Mouse (Mus musculus) urinary bladder, postnatal 4 days (tissue): Measurements from ENCODE around the gene Ttll10.

ENCODE experiments used
- DNase-seq, 2 experiments: peaks; one replicate each; pipeline ENCODE4 v3.0.0; 2021 to 2022; ENCODE audit warnings: low spot score in 2 of 2

The Ttll10 gene

DNA sequence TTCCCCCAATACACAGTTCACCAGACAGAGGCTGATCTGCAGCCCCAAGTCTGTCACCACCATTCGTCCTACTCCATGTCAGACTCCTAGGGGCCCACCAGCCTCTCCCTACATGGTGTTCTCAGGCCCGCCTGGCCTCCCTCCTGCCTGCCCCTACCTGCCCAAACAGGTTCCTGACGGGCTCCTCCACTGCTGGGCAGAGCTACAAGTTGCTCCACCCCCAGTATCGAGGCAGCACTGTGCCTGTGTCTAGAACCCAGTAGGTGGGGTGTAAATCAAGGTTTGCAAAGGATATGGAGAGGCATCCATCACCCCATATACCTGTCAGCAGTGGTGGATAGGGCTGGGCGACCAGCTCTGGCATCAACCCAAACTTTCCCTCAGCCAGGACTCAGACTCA lies at the start of gene Ttll10:
Ttll10 (minus strand) TSS at position 154 of the 400 bp plus-strand sequence.
- DNase-seq = peak in 1 of 2 experiments; percentile 61

DNA sequence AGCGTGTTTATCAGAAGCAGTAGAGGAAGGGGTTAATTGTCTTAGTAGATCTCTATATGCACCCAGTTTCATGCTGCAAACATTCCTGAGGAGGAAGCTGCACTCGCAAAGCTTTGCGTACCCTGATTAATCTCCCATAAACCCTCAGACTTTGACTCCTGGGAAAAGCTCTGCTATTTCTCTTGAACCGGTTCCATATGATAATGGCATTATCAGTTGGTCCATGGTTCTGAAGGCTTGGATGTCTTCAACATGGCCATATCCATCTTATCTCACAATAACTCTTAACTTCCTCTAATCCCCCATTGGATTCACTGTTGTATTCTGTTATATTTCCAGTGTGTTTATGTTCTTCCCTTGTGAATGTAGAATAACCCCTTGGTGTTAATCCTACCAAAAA lies 44.1 kb upstream of the Ttll10 start:
- DNase-seq = no peak

DNA sequence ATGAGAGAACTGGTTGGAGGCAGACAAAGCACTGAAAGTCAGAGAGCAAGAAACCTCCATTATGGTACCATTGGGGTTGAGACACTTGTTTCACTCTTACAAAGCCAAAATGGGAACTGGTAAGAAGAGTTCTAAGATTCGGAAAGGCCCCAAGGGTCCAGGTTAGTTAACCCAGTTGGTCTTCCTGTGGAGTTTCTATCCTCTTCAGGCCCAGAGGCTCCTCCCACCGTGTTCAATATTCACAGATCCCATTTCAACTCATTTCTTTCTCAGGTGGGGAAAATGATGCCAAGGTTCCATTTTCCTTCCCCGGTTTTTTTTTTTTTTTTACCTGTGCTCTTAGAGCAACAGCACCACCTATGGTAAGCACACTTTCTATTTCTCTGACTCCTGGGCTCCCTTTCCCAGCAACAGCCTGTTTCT lies 42.3 kb upstream of the Ttll10 start:
- no peak for DNase-seq

DNA sequence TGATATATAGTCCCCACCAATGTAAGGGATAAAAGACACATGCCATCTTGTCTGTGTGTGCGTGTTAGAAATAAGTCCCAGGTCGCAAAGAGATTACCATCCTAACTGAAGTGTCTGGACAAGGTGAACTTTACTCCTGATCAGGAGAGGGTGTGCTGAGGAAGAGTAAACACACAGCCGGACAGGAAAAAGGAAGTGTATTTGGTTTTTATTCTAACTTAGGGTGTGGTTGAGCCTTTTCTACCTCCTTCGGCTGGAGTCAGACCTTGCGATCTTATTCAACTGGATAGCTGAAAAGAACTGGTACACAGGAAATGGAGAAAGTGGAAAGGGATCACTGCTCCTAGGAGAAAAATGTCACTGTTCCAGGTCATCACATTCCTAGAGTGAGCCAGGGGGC lies 41.3 kb upstream of the Ttll10 start:
- no peak for DNase-seq

DNA sequence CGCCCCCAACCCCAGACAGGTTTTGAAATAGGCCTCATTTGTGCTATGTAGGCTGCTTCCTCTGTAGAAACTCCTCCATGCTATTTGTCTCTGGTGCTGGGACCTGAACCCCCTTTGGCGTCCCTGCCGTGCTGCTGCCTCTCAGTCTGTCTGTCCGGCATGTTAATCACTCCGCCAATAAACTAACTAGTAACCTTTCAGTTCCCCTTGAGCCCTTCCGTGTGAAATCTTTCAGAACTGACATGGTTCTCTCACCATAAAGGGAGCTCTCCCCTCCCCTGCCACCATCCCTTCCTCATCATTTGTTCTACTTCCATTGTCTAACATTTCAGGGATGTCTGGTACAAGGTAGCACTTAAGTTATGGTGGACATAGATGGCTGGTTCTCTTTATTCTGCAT lies 40.2 kb upstream of the Ttll10 start:
- no peak for DNase-seq

DNA sequence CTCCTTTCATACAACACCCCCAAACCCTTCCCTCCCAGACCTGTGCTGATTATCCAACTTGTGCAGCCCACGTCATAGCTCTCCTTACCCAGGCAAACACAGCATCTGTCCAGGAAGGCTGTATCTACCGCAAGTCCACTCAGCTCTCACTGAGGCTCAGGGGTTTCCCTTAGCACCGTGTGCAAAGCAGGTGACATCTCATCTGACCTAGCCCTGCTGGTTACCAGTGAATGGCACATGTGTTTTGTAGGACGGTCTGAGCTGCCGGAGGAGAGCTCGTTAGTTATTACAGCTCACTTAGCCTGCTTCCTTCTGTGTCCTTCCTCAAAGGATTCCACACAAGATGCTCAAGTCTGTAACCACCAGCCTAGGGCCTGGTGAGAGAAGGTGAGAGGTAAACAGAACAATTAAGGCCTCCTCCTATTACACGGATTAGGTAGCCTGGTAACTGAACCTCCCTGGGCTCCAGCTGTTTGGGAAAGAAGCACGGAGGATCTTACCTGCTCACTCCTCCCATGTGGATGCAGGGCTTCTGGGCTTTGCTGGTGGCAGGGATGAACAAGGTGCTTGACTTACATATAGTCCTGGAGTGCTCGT lies 38.7 kb upstream of the Ttll10 start:
- DNase-seq = no peak

DNA sequence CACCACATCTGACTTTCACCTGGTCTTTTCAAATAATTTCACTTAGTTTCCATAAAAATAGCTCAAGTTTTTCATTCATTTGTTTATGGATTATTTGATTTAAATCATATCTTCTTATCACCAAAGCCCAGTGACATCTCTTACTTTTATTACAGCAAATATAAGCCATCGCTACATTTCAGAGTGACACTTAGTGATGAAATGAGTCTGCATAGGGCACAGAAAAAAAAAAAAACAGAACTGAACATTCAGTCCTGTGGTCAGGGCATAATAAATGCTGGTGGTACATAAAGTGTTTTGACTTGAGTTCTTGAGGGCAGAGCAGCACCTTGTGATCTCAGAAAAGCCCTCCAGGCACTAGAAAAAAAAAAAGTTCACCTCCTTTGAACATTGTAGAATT lies 37.0 kb upstream of the Ttll10 start:
- no peak for DNase-seq

DNA sequence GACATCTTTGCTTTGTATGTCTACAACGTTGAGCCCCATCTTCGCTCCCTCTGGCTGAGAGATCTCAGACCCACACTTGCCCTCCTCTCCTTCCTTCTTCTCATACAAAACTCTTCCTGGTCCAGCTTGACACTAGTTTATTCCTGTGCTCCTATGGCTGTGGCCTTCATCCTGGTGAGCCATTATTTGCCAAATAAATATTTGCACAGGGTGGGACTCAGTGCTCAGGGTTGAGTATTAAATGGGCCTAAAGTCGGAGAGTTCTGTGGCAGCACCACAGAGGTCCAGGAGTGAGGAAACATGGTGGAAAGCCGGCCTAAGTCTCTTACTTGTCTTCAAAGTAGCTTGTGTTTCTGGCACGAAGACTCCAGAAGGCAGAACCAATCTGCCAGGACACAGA lies 34.5 kb upstream of the Ttll10 start:
- DNase-seq = no peak

DNA sequence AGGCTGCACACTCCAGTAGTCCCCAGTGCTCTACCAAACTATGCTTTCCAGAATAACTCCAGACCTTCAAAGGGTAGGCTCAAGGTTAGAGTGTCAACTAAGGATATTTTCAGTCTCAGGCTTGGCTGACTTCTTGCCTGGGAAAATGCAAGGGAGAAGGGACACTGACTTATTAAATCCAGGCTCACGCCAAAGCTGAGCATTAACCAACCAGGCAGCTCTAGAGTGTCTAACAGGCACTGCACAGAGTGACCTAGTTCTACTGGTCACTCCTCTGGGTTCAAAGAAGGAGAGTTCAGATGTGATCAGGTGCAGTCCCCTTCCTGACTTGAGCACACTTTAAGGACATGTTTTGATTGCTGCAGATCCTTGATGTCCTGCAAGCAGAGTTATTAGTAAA lies 33.6 kb upstream of the Ttll10 start:
- no peak for DNase-seq

DNA sequence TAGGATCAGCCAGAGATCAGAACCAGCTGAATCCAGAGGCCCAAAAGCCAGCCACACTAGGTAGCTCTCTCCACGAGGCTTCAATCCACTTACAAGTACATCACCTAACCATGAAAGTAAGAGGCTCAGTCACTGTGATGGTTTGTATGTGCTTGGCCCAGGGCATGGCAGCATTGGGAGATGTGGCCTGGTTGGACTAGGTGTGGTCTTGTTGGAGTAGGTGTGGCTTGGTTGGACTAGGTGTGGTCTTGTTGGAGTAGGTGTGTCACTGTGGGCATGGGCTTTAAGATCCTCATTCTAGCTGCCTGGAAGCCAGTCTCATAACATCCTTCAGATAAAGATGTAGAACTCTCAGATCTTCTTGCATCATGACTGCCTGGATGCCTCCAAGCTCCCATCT lies 32.0 kb upstream of the Ttll10 start:
- DNase-seq = no peak

DNA sequence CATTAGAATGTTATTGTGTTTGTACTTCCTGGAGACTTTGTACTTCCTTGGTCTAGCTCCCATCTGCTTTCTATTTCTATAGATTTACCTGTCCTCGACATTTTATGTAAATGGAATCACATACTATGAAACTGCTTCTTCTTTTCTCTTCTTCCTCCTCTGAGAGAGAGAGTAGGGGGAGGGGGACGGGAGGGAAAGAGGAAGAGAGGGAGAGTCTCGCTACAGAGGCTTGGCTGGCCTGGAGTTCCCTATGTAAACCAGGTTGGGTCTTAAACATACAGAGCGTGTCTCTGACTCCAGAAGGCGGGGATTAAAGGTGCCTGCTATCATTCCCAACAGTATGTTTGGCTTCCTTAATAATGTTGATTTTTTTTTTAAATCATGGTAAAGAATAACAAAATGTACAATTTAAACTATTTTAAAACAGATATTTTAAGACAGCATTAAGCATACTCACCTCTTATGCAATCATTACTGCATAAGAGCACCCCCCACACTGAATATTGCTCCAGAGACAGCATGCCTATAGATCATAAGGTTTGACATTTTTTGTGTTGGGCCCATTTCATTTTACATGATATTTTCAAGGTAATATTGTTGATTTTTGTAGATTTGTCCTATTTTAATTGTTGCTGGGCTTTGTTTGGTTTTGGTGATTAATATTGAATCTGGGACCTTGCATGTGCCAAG lies 28.3 kb upstream of the Ttll10 start:
- no peak for DNase-seq

DNA sequence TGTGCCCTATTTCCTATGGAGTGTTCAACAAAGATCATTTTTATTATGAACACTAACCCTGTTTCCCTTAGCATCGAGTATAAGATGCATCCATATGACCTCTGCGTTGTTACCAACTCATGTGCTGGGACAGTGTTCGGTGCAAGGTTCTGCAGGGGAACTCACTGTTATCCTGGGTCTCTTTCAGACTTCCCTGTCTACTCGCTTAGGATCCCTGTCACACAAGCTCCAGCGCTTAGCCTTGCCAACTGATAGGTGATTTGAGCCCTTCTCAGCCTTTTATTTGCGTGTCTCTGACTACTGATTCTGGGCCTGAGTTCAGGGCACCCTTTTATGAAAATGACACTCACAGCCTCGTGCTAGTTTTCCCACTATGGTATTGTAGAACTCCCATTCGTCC lies 26.0 kb upstream of the Ttll10 start:
- no peak for DNase-seq

DNA sequence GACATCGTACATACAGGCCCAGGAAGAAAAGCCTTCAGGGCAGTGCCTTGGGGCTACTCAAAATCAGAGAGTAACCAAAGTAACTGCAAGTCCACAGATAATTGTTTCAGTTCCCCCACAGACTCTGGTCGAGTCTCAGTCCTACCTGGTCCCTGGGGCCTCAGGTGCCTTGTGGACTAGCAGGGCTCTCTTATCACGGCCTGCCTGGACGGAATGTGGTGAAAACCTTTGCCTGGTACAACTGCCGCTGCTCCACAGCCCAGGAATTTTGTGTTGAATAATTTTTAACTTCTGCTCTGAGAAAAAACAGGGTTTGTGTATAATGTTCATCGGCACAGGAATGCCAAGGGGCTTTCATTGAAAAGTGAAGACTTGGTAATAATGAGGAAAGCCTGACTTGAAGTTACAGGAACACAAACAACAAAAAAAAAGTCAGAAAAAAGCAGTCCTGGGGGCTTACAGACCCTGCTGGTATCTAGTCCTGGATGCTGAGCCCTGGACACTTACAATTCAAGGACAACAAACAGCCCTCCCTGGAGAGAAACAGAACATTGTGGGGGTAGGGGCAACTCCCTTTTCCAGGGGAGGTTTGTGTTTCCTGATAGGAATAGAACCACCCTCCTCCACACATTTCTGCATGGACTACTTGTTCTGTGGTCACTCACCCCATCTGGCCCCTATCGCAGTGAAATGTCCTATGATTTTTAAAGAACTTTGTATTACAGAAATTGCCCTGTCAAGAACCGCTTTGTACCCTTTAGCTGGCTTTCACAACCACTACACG lies 25.1 kb upstream of the Ttll10 start:
- DNase-seq = no peak

DNA sequence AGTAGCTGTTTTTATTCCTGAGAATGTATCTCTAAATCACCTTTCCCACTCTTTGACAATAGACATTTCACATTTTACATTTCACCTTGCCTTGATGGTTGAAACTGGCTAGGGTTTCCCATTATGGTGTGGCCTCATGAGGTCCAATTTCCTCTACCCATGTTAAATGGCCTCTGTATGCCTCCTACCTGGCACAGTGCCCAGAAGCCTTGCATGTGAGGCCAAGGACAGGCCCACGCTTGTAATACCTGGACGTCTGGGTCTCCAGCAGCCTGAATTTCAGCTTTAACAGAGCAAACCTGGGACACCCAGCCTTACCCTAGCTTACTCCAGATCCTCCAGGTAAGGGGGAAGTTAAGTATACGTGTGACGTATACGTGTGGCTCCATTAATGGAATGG lies 24.1 kb upstream of the Ttll10 start:
- DNase-seq = peak; percentile 60 to 75

DNA sequence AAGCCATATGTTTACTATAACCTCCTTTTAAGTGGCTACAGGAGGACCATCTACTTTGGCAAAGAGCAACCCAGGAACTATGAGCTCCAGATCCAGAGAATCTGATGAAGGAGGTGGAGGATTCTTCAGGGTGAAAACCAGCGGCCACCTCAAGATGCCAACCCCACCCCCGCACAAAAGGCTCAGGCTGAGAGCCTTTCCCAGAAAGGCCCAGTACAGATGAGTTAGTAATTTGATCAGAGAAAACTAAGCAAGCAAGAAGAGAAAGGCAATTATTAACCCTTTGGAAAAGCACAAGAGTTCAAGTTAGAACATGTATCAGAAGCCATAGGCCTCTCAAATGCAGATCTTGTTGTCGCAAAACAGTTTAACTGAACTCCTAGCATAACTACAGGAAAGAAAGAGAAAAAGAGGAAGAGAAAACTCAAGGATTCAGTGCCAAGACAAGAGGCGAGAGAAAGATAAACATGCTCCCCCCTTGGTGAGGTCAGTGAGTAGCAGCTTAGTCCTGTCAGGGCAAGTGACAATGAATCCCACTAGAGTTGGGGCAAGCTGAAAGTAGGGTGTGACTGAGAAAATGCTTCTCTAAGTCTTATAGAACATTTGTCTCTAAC lies 23.5 kb upstream of the Ttll10 start:
- DNase-seq = no peak

DNA sequence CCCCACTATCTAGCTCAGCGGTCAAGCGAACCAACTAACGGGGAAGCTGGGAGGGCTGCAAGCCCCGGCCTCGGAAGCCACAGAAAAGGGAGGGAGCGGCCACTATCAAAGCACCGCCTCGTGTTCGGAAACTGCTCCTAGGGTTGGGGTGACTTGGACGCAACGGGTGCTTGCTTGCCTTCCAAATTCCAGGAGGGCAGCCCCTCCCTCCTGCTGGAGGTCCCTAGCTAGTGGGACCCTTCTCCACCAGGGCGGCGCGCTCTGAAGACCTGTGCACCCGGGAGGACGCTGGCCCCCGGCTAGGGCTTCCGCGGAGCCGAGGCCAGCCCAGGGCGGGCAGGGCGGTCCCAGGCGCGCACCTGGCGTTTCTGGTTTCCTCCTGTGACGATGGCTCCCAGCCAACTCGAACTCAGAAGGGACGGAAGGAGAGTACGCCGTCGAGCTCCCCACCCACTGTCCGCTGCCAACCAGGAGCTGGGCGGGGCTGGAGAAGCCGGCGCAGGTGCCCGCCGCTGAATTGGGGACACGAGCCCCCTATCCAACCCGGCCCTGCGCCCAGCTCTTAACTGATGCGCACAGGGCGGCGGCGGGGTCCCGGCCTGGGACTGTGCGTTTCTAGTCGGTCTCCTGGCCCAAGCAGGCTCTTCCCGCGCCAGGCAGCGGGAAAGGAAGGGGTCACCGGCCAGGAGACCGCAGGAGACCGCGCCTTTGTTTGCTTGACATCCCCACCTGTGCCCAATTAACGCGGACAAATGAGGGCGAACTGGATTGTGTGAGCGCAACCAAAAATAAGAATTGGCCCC lies 18.5 kb upstream of the Ttll10 start:
- peak; percentile 62 to 75 for DNase-seq

DNA sequence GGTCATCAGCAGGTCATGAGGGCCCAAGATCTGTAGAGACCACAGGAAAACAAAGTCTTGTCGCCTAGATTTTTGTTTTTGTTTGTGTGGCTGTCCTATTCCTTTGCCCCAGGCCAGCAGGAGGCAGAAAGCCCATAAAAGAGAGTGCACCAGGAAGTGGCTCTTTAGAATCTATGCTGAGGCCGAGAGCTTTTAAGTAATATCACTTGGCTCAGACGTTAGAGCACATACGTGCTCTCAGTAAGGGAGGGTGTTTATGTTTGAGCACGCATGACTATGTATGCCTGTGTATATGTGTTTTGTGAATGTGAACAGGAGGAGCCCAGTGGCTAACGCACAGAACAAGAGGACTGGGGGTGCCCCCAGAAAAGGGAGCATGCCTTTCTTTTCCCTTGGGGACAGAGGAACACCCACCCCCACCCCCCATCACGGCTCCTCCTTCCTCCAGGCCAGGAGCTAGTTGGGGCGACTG lies 17.7 kb upstream of the Ttll10 start:
- no peak for DNase-seq

DNA sequence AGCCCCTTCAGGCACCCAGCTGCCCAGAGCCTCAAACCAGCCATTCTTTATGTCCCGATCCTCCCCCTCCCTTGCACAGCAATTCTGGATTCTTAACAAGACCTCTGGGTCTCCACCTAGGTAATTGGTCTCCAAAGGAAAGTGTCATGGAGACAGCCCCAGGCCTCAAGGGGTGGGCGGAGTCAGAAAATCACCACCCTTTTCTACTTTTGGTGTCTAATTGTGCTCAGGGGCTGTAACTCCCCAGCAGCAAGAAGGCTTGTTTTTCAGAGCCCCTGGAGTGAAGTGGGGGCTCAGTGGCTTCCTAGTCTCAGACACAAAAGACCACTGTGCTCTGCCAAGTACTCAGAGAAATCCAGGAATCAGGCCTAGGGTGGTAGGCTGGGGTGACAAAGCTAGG lies 11.5 kb upstream of the Ttll10 start:
- DNase-seq = no peak

DNA sequence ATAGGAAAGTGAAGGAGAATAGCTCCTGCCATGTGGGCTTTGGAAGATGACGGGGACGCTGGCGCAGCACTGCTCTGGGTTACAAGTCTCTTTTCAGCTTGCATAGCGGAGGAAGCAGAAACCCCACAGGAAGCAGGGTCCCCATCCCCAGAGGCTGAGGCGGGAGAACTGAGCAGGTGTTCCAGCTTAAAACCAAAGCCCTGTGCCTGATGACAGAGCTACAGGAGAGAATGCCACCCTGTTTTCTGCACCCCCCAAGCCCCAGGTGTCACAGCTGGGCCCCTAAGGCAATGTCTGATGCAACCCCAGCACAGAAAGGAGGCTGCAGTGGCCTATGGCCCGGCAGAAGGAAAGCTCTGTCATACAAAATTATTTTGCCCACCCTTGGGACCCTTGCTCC lies 11.1 kb upstream of the Ttll10 start:
- DNase-seq = no peak

DNA sequence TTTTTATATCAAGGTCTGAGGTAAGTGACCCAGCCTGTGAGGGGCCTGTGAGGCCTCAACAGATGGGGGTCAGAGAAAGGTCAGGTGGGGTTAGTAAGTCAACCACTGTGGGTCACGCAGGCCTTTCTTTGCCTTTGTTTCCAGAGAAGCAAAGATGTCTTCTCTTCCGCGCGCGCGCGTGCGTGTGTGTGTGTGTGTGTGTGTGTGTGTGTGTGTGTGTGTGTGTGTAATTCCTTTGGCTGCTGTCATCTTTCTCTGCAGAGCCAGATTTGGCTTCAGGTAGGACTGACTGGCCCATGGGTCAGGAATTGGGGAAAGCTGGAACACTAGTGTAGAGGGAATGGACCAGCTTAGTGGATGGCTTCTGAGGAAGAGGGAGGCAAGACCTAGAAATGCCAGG lies 10.5 kb upstream of the Ttll10 start:
- DNase-seq = no peak

DNA sequence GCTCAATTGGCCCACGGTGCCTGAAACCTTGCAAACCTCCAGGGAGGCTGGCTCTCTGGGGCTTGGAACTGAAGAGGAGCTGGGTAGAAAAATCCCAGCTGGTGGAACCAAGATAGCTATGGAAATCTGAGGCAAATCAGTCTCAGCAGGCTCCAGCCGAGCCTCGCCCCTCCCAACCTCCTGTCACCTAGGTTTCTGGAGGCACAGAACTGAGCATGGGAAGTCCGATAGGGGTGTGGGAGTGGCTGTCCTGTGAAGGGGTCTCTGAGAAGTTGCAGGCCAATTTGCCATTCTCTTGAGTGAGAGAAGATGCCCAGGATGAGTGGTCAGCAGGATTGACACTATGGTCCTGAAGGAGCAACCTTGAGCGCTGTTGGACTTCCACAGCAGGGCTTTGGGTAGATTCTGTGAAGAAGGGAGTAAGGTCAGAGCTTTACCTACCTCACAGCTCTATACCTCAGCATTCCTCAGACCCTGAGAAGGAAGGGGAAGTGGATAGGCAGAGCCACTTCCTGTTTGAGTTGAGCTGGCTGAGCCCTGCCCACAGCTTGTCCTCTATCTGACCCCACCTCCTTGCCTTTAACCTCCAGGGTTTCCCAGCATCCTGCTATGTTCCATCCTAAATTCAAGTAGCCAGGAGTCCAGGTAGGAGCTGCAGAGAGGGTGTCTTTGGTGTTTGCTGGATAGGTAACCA lies 8.2 kb upstream of the Ttll10 start:
- DNase-seq = no peak
